Mouse (Mus musculus) small intestine, adult 2 months (tissue): Measurements from ENCODE around the gene Cacng1. TPM values are rescaled to one million over a fixed set of nuclear protein-coding genes. Genes with fewer than 3 reads are reported as not detected.

Experiments
- H3K27ac ChIP-seq: fragments of 200-500 bp; 2 replicates; pipeline ENCODE4 v1.5.1; 2012; ENCODE audit warnings: low read depth, low read length, control low read depth, inconsistent platforms; ENCODE audit not compliant: insufficient read depth
- H3K27me3 ChIP-seq: fragments of 200-500 bp; 2 replicates; pipeline ENCODE4 v1.6.1; 2012; ENCODE audit warnings: mild to moderate bottlenecking, moderate library complexity, low read length, inconsistent platforms; ENCODE audit not compliant: control insufficient read depth, insufficient read depth
- H3K36me3 ChIP-seq: fragments of 200-500 bp; 2 replicates; pipeline ENCODE4 v1.6.1; 2012; ENCODE audit warnings: mild to moderate bottlenecking, low read length, control low read depth, inconsistent platforms; ENCODE audit not compliant: control insufficient read depth, insufficient read depth
- H3K4me1 ChIP-seq: fragments of 200-500 bp; 2 replicates; pipeline ENCODE4 v1.6.1; 2012; ENCODE audit warnings: low read length, inconsistent platforms, mixed read lengths; ENCODE audit not compliant: control insufficient read depth, insufficient read depth, insufficient read length
- H3K4me3 ChIP-seq: fragments of 200-500 bp; 2 replicates; pipeline ENCODE4 v1.5.1; 2012; ENCODE audit warnings: low read depth, mild to moderate bottlenecking, control low read depth, inconsistent platforms, low read length, moderate library complexity
- CTCF ChIP-seq: fragments of 200-500 bp; IDR thresholded peaks from 2 replicates; pipeline ENCODE4 v1.5.1; 2012; ENCODE audit warnings: low read depth, mild to moderate bottlenecking, control low read depth, inconsistent platforms, low read length, moderate library complexity, mixed read lengths; ENCODE audit not compliant: insufficient replicate concordance, insufficient read length; ENCODE audit errors: extremely low read depth
- POLR2A ChIP-seq: fragments of 200-500 bp; IDR thresholded peaks from 2 replicates; pipeline ENCODE4 v1.6.1; 2012; ENCODE audit warnings: low read depth, mild to moderate bottlenecking, control low read depth, inconsistent platforms, low read length, moderate library complexity
- WGBS: fragments of 180-500 bp; shearing (Covaris S2); methylation state at CpG from one replicate; pipeline ENCODE4 v1.1.7; 2018; 5-methylcytosine and 5-hydroxymethylcytosine counted together
- polyA plus RNA-seq: library from polyadenylated mRNA; depleted of rRNA; stranded (reverse); fragments of >200 nt; gene quantifications from 2 replicates; pipeline ENCODE4 v1.2.3, GENCODE M21; 2012

Cacng1 gene
- polyA plus RNA-seq, 1 experiment: 0.15 TPM

- Histone ChIP-seq H3K36me3 (no peaks in the 10 kb centered on the region), H3K4me3 (no peak overlapping the region), H3K27me3 (no peaks in the 10 kb centered on the region), H3K4me1 (no peaks in the 10 kb centered on the region), H3K27ac (no peak overlapping the region)
- WGBS: 79% methylated on average over 5 of the region's 5 CpGs
- TF ChIP-seq CTCF: no peak
- no peak for TF ChIP-seq POLR2A
Observed at GRCm38 (mm10) chr11:107748243-107749035, 32.1 kb upstream of the Cacng1 start.

GRCm38 (mm10) chr11:107743100-107743499, 26.8 kb upstream of the Cacng1 start:
- Histone ChIP-seq H3K27me3 (no peaks in the 10 kb centered on the region), H3K27ac (no peak overlapping the region), H3K4me1 (no peaks in the 10 kb centered on the region), H3K4me3 (no peak overlapping the region), H3K36me3 (no peaks in the 10 kb centered on the region)
- TF ChIP-seq POLR2A: no peak
- no peak for TF ChIP-seq CTCF
- 61% methylated on average over 3 of the region's 3 CpGs for WGBS

- TF ChIP-seq POLR2A: no peak
- TF ChIP-seq CTCF: no peak
- Histone ChIP-seq H3K27ac (no peak overlapping the region), H3K4me3 (no peak overlapping the region), H3K4me1 (no peaks in the 10 kb centered on the region), H3K36me3 (no peaks in the 10 kb centered on the region), H3K27me3 (no peaks in the 10 kb centered on the region; the same call in 1 of the 2 replicates)
- WGBS: 78% methylated on average over 20 of the region's 20 CpGs
Observed at GRCm38 (mm10) chr11:107738418-107739099, 22.2 kb upstream of the Cacng1 start.

- TF ChIP-seq CTCF (no peak), POLR2A (no peak)
- Histone ChIP-seq H3K4me3 (no peak overlapping the region), H3K27ac (no peak overlapping the region), H3K36me3 (no peaks in the 10 kb centered on the region), H3K27me3 (no peaks in the 10 kb centered on the region; the same call in 1 of the 2 replicates), H3K4me1 (no peaks in the 10 kb centered on the region)
- WGBS: 68% methylated on average over 6 of the region's 6 CpGs
Observed at GRCm38 (mm10) chr11:107737886-107738285, 21.6 kb upstream of the Cacng1 start.

GRCm38 (mm10) chr11:107734133-107734532, 17.8 kb upstream of the Cacng1 start:
- Histone ChIP-seq H3K4me1 (no peaks in the 10 kb centered on the region), H3K36me3 (no peaks in the 10 kb centered on the region), H3K27ac (no peak overlapping the region), H3K27me3 (no peaks in the 10 kb centered on the region; the same call in 1 of the 2 replicates), H3K4me3 (no peak overlapping the region)
- TF ChIP-seq CTCF (no peak), POLR2A (no peak)
- WGBS: 64% methylated on average over 7 of the region's 7 CpGs

GRCm38 (mm10) chr11:107731498-107731897, 15.2 kb upstream of the Cacng1 start:
- H3K27me3 ChIP-seq: no peaks in the 10 kb centered on the region
- no peak overlapping the region for H3K4me3 ChIP-seq
- no peak for TF ChIP-seq CTCF
- TF ChIP-seq POLR2A: no peak
- H3K36me3 ChIP-seq: no peaks in the 10 kb centered on the region
- H3K4me1 ChIP-seq: no peaks in the 10 kb centered on the region
- no peak overlapping the region for H3K27ac ChIP-seq
- 58% methylated on average over 5 of the region's 5 CpGs for WGBS

- Histone ChIP-seq H3K27me3 (no peaks in the 10 kb centered on the region), H3K4me1 (no peaks in the 10 kb centered on the region), H3K4me3 (no peak overlapping the region), H3K27ac (no peak overlapping the region), H3K36me3 (no peaks in the 10 kb centered on the region)
- 72% methylated on average over 4 of the region's 4 CpGs for WGBS
- TF ChIP-seq POLR2A: no peak
- TF ChIP-seq CTCF: no peak
Observed at GRCm38 (mm10) chr11:107730940-107731339, 14.6 kb upstream of the Cacng1 start.
